In genomic region chr12:50436660-50437059, GRCm38 (mm10) we compare ENCODE assay signal across 25 mouse cellular contexts.
DNase-seq lines count a peak whose midpoint lies in the region; ATAC-seq and TF ChIP-seq lines count a peak whose summit lies in the region.
"Had no signal": no experiment of that assay in that cellular context is flagged by ENCODE, and none has a peak within 500 bp of the region (broad histone marks: within the 10 kb centered on the region; RNA-seq: fewer than 3 reads in every experiment).

No protein-coding gene starts in this region.

- no peak for TF ChIP-seq POLR2A in brain, embryonic 14.5 days (IDR thresholded peaks at IDR 0.05; ENCODE audit: borderline replicate concordance, extremely low read depth, insufficient read depth, insufficient read length, poor library complexity, severe bottlenecking)

- no peaks in the 10 kb centered on the region for H3K27me3 ChIP-seq in forebrain, embryonic 14.5 days (replicated peaks; ENCODE audit: control insufficient read depth, insufficient read depth, low read length)
- H3K27me3 ChIP-seq in forebrain, embryonic 10.5 days (ENCODE audit: poor library complexity, severe bottlenecking), result no peaks in the 10 kb centered on the region
- no peaks in the 10 kb centered on the region for H3K27me3 ChIP-seq in midbrain, embryonic 14.5 days (ENCODE audit: control insufficient read depth, insufficient read depth, low read length)
- H3K27me3 ChIP-seq in midbrain, embryonic 11.5 days (ENCODE audit: control insufficient read depth, insufficient read depth, low read length), result no peaks in the 10 kb centered on the region
- H3K27me3 ChIP-seq: CH12.LX; embryonic facial prominence, embryonic 12.5 days; embryonic facial prominence, embryonic 15.5 days; hindbrain, embryonic 12.5 days; hindbrain, embryonic 15.5 days; Patski had no signal

- no peak overlapping the region for H3K27ac ChIP-seq in forebrain, embryonic 14.5 days (ENCODE audit: low read depth, low read length)
- no peak overlapping the region for H3K27ac ChIP-seq in forebrain, embryonic 10.5 days
- H3K27ac ChIP-seq in midbrain, embryonic 14.5 days (replicated peaks; ENCODE audit: low read depth, low read length), result no peak overlapping the region
- no peak overlapping the region for H3K27ac ChIP-seq in midbrain, embryonic 11.5 days (ENCODE audit: low read depth, low read length)
- H3K27ac ChIP-seq: embryonic facial prominence, embryonic 12.5 days; embryonic facial prominence, embryonic 15.5 days; gastrocnemius, adult 2 months; hindbrain, embryonic 12.5 days; hindbrain, embryonic 15.5 days had no signal

- DNase-seq in forebrain, embryonic 14.5 days (ENCODE audit: low spot score), result peak; percentile 3
- no peak for DNase-seq in forebrain, embryonic 10.5 days (ENCODE audit: extremely low spot score, low spot score)
- peak; percentile 2 for DNase-seq in midbrain, embryonic 14.5 days
- DNase-seq in midbrain, embryonic 11.5 days (ENCODE audit: low spot score, missing footprints), result no peak
- DNase-seq in brain, embryonic 14.5 days (ENCODE audit: low read depth), result peak; percentile 60
- DNase-seq in liver, result no peak
- DNase-seq: adrenal gland, postnatal 10 days; adrenal gland, postnatal 36 days; B cell, adult 2 months; cerebellum, adult 11 months; cerebellum, adult 2 months; cerebellum, adult 9-11 months; cerebellum, postnatal 25 days; gastrocnemius, adult 2 months; gastrocnemius, postnatal 14 days; heart, adult 11 months had no signal

- H3K9ac ChIP-seq in forebrain, embryonic 14.5 days (ENCODE audit: low read length), result no peak overlapping the region
- H3K9ac ChIP-seq in midbrain, embryonic 14.5 days (replicated peaks; ENCODE audit: low read length), result no peak overlapping the region
- H3K9ac ChIP-seq in midbrain, embryonic 11.5 days (ENCODE audit: low read length), result no peak overlapping the region
- H3K9ac ChIP-seq: embryonic facial prominence, embryonic 12.5 days; embryonic facial prominence, embryonic 15.5 days; hindbrain, embryonic 12.5 days; hindbrain, embryonic 15.5 days had no signal

- no peak overlapping the region for H3K4me2 ChIP-seq in forebrain, embryonic 14.5 days (ENCODE audit: low read length)
- H3K4me2 ChIP-seq in midbrain, embryonic 14.5 days (ENCODE audit: low read length), result no peak overlapping the region
- H3K4me2 ChIP-seq in midbrain, embryonic 11.5 days, result no peak overlapping the region
- H3K4me2 ChIP-seq: embryonic facial prominence, embryonic 12.5 days; embryonic facial prominence, embryonic 15.5 days; heart, embryonic 11.5 days; hindbrain, embryonic 12.5 days; hindbrain, embryonic 15.5 days had no signal

- H3K36me3 ChIP-seq in forebrain, embryonic 14.5 days (ENCODE audit: control insufficient read depth, insufficient read depth, low read length), result no peaks in the 10 kb centered on the region
- H3K36me3 ChIP-seq in forebrain, embryonic 10.5 days (replicated peaks), result no peaks in the 10 kb centered on the region
- no peaks in the 10 kb centered on the region for H3K36me3 ChIP-seq in midbrain, embryonic 14.5 days (ENCODE audit: control insufficient read depth, insufficient read depth, low read length)
- H3K36me3 ChIP-seq in midbrain, embryonic 11.5 days (ENCODE audit: control insufficient read depth, insufficient read depth, low read length), result no peaks in the 10 kb centered on the region
- H3K36me3 ChIP-seq: embryonic facial prominence, embryonic 12.5 days; embryonic facial prominence, embryonic 15.5 days; G1E; hindbrain, embryonic 12.5 days; hindbrain, embryonic 15.5 days had no signal

- TF ChIP-seq CTCF in brain, embryonic 14.5 days (IDR thresholded peaks at IDR 0.05; ENCODE audit: borderline replicate concordance, extremely low read depth, insufficient read depth, insufficient read length), result no peak

- H3K4me1 ChIP-seq in forebrain, embryonic 14.5 days (ENCODE audit: control insufficient read depth, insufficient read depth, low read length), result no peaks in the 10 kb centered on the region
- no peaks in the 10 kb centered on the region for H3K4me1 ChIP-seq in forebrain, embryonic 10.5 days
- no peaks in the 10 kb centered on the region for H3K4me1 ChIP-seq in midbrain, embryonic 14.5 days (ENCODE audit: control insufficient read depth, insufficient read depth, low read length)
- no peaks in the 10 kb centered on the region for H3K4me1 ChIP-seq in midbrain, embryonic 11.5 days (ENCODE audit: control insufficient read depth, insufficient read depth, low read length)
- H3K4me1 ChIP-seq: embryonic facial prominence, embryonic 12.5 days; embryonic facial prominence, embryonic 15.5 days; hindbrain, embryonic 12.5 days; hindbrain, embryonic 15.5 days had no signal

- ATAC-seq in forebrain, embryonic 14.5 days, result peak; percentile 44; the same call in 1 of the 2 replicates
- no peak for ATAC-seq in midbrain, embryonic 14.5 days (ENCODE audit: low FRiP score, low TSS enrichment)
- no peak for ATAC-seq in midbrain, embryonic 11.5 days (ENCODE audit: low FRiP score)
- ATAC-seq: forebrain, embryonic 16.5 days; Patski had no signal

- no peaks in the 10 kb centered on the region for H3K9me3 ChIP-seq in forebrain, embryonic 14.5 days (replicated peaks; ENCODE audit: control insufficient read depth, low read length)
- no peaks in the 10 kb centered on the region for H3K9me3 ChIP-seq in forebrain, embryonic 10.5 days
- no peaks in the 10 kb centered on the region for H3K9me3 ChIP-seq in midbrain, embryonic 14.5 days (ENCODE audit: control insufficient read depth, low read length)
- H3K9me3 ChIP-seq in midbrain, embryonic 11.5 days (ENCODE audit: control insufficient read depth, low read length), result no peaks in the 10 kb centered on the region
- H3K9me3 ChIP-seq: embryonic facial prominence, embryonic 12.5 days; embryonic facial prominence, embryonic 15.5 days; G1E; hindbrain, embryonic 12.5 days; hindbrain, embryonic 15.5 days had no signal

- no peak overlapping the region for H3K4me3 ChIP-seq in forebrain, embryonic 14.5 days (ENCODE audit: low read depth, low read length)
- no peak overlapping the region for H3K4me3 ChIP-seq in forebrain, embryonic 10.5 days
- H3K4me3 ChIP-seq in midbrain, embryonic 14.5 days (replicated peaks; ENCODE audit: low read depth, low read length), result no peak overlapping the region
- H3K4me3 ChIP-seq in midbrain, embryonic 11.5 days (ENCODE audit: low read depth, low read length), result no peak overlapping the region
- H3K4me3 ChIP-seq: embryonic facial prominence, embryonic 12.5 days; embryonic facial prominence, embryonic 15.5 days; gastrocnemius, adult 2 months; hindbrain, embryonic 12.5 days; hindbrain, embryonic 15.5 days had no signal

- WGBS in forebrain, embryonic 14.5 days, result 47% methylated on average over 6 of the region's 6 CpGs
- 76% methylated on average over 6 of the region's 6 CpGs for WGBS in forebrain, embryonic 10.5 days
- 75% methylated on average over 6 of the region's 6 CpGs for WGBS in midbrain, embryonic 14.5 days
- WGBS in midbrain, embryonic 11.5 days, result 78% methylated on average over 6 of the region's 6 CpGs

Comparison
In these comparisons a context has a peak if more than half of its experiments do, and no peak if none do; other contexts are left out.
1. DNase-seq: peak in forebrain, embryonic 14.5 days (single experiment), midbrain, embryonic 14.5 days (single experiment) and brain, embryonic 14.5 days (single experiment); none in forebrain, embryonic 10.5 days (single experiment), midbrain, embryonic 11.5 days (single experiment) and liver (single experiment).